Mouse (Mus musculus) CH12.LX (cell line): ENCODE data around the gene Myh3. TPM values are rescaled to one million over a fixed set of nuclear protein-coding genes. Genes with fewer than 3 reads are reported as not detected.

ENCODE experiments used
- DNase-seq: peaks from one replicate; pipeline ENCODE4 v3.0.0-alpha.2; 2013; ENCODE audit errors: extremely low read depth
- H3K27ac ChIP-seq: 2 replicates; pipeline ENCODE4 v1.5.1; 2012; ENCODE audit warnings: low read depth, mild to moderate bottlenecking, control low read depth, moderate library complexity; ENCODE audit not compliant: insufficient read depth
- H3K27me3 ChIP-seq: replicated peaks from 2 replicates; pipeline ENCODE3; 2012; ENCODE audit warnings: inconsistent platforms
- H3K36me3 ChIP-seq, 2 experiments: replicated peaks in 1 of 2; 2 replicates each; pipeline versions ENCODE3 to v1.6.1; 2012; ENCODE audit warnings: inconsistent platforms in 1 of 2, low read length in 1 of 2, mild to moderate bottlenecking in 1 of 2, mixed read lengths in 1 of 2, moderate library complexity in 1 of 2; ENCODE audit not compliant: control insufficient read depth in 1 of 2, insufficient read depth in 1 of 2
- H3K4me1 ChIP-seq, 2 experiments: 2 replicates each; pipeline ENCODE4 v1.6.1; 2012; ENCODE audit warnings: inconsistent platforms in 1 of 2, moderate library complexity in 1 of 2; ENCODE audit not compliant: insufficient read depth in 2 of 2, control insufficient read depth in 1 of 2
- H3K4me2 ChIP-seq: 2 replicates; pipeline ENCODE4 v1.6.1; 2012; ENCODE audit warnings: low read depth, mild to moderate bottlenecking, control low read depth; ENCODE audit not compliant: poor library complexity, insufficient read depth, severe bottlenecking
- H3K4me3 ChIP-seq, 3 experiments: fragments of 150-350 bp in 1 of 3; sonication (generic) in 1 of 3; replicated peaks in 1 of 3; 2 replicates each; pipeline versions ENCODE3 to v1.5.1; 2011 to 2012; ENCODE audit warnings: low read depth in 2 of 3, low read length in 2 of 3, mild to moderate bottlenecking in 2 of 3, moderate library complexity in 2 of 3, control low read depth in 1 of 3, improper control_type of control experiment in 1 of 3, inconsistent platforms in 1 of 3, mixed read lengths in 1 of 3; ENCODE audit not compliant: poor library complexity in 1 of 3
- H3K79me2 ChIP-seq: replicated peaks from 2 replicates; pipeline ENCODE4 v1.6.1; 2012; ENCODE audit warnings: mild to moderate bottlenecking, moderate library complexity; ENCODE audit not compliant: control insufficient read depth, poor library complexity, insufficient read depth, severe bottlenecking; ENCODE audit errors: extremely low read depth
- H3K9ac ChIP-seq: 2 replicates; pipeline ENCODE4 v1.6.1; 2012; ENCODE audit warnings: low read depth, mild to moderate bottlenecking, control low read depth, moderate library complexity; ENCODE audit not compliant: insufficient read depth
- H3K9me3 ChIP-seq: replicated peaks from 2 replicates; pipeline ENCODE3; 2012; ENCODE audit warnings: low read length, inconsistent platforms, mixed read lengths
- BHLHE40 ChIP-seq: IDR thresholded peaks from 2 replicates; pipeline ENCODE4 v1.6.1; 2011; ENCODE audit warnings: mild to moderate bottlenecking, low read depth, low read length, improper control_type of control experiment
- CHD1 ChIP-seq: IDR thresholded peaks from 2 replicates; pipeline ENCODE4 v1.6.1; 2012; ENCODE audit warnings: low read depth, low read length, improper control_type of control experiment, inconsistent platforms
- ELF1 ChIP-seq: IDR thresholded peaks from 2 replicates; pipeline ENCODE4 v1.6.1; 2014; ENCODE audit warnings: low read depth, mild to moderate bottlenecking, inconsistent platforms, low read length, improper control_type of control experiment
- ETS1 ChIP-seq: conservative IDR thresholded peaks from 2 replicates; pipeline ENCODE4 v1.6.1; 2012; ENCODE audit warnings: low read depth, mild to moderate bottlenecking, inconsistent platforms, low read length, improper control_type of control experiment, moderate library complexity
- GABPA ChIP-seq: IDR thresholded peaks from 2 replicates; pipeline ENCODE4 v1.6.1; 2012; ENCODE audit warnings: low read depth, low read length, improper control_type of control experiment, inconsistent platforms; ENCODE audit not compliant: insufficient replicate concordance
- IRF4 ChIP-seq: IDR thresholded peaks from 2 replicates; pipeline ENCODE4 v1.6.1; 2014; ENCODE audit warnings: low read depth, mild to moderate bottlenecking, inconsistent platforms, low read length, improper control_type of control experiment
- JUND ChIP-seq: conservative IDR thresholded peaks from 2 replicates; pipeline ENCODE4 v1.6.1; 2011; ENCODE audit warnings: low read depth, low read length, improper control_type of control experiment
- MEF2A ChIP-seq: IDR thresholded peaks from 2 replicates; pipeline ENCODE4 v1.6.1; 2014; ENCODE audit warnings: low read depth, mild to moderate bottlenecking, inconsistent platforms, low read length, improper control_type of control experiment, borderline replicate concordance
- MYC ChIP-seq: IDR thresholded peaks from 2 replicates; pipeline ENCODE4 v1.6.1; 2011; ENCODE audit warnings: low read depth, mild to moderate bottlenecking, improper control_type of control experiment, low read length
- NRF1 ChIP-seq: IDR thresholded peaks from 2 replicates; pipeline ENCODE4 v1.6.1; 2014; ENCODE audit warnings: low read depth, mild to moderate bottlenecking, inconsistent platforms, low read length, improper control_type of control experiment, moderate library complexity
- PAX5 ChIP-seq: IDR thresholded peaks from 2 replicates; pipeline ENCODE4 v1.6.1; 2012; ENCODE audit warnings: low read length, inconsistent platforms, mixed read lengths
- POLR2A ChIP-seq: IDR thresholded peaks from 2 replicates; pipeline ENCODE4 v1.6.1; 2011; ENCODE audit warnings: low read depth, mild to moderate bottlenecking, improper control_type of control experiment, low read length
- POLR2AphosphoS2 ChIP-seq: IDR thresholded peaks from 2 replicates; pipeline ENCODE4 v1.6.1; 2011; ENCODE audit warnings: low read depth, low read length, improper control_type of control experiment
- SIN3A ChIP-seq: IDR thresholded peaks from 2 replicates; pipeline ENCODE4 v1.6.1; 2012; ENCODE audit warnings: low read length, improper control_type of control experiment, inconsistent platforms
- UBTF ChIP-seq: IDR thresholded peaks from 2 replicates; pipeline ENCODE4 v1.6.1; 2012; ENCODE audit warnings: low read depth, mild to moderate bottlenecking, inconsistent platforms, low read length, improper control_type of control experiment, moderate library complexity
- USF1 ChIP-seq: IDR thresholded peaks from 2 replicates; pipeline ENCODE4 v1.6.1; 2014; ENCODE audit warnings: low read depth, mild to moderate bottlenecking, inconsistent platforms, low read length, improper control_type of control experiment
- USF2 ChIP-seq: conservative IDR thresholded peaks from 2 replicates; pipeline ENCODE4 v1.6.1; 2011; ENCODE audit warnings: low read depth, low read length, improper control_type of control experiment
- ZC3H11A ChIP-seq: IDR thresholded peaks from 2 replicates; pipeline ENCODE4 v1.6.1; 2012; ENCODE audit warnings: low read depth, mild to moderate bottlenecking, inconsistent platforms, low read length, improper control_type of control experiment
- ZKSCAN1 ChIP-seq: IDR thresholded peaks from 2 replicates; pipeline ENCODE4 v1.6.1; 2012; ENCODE audit warnings: low read depth, inconsistent platforms, low read length, improper control_type of control experiment, borderline replicate concordance
- dilution Hi-C: fragments of 300-500 bp; cut with MboI; formaldehyde crosslinking; loops from 2 replicates; pipeline ENCODE4 v1.14.3; 2020; ENCODE audit warnings: low sequenced_read_pairs; ENCODE audit not compliant: extremely low pct_unique_long_range_greater_than_20kb, extremely low pct_ligation_motif_present
- in situ Hi-C: fragments of 300-500 bp; cut with MboI; formaldehyde crosslinking; loops from 3 replicates; pipeline ENCODE4 v1.14.3; 2019; ENCODE audit warnings: low sequenced_read_pairs, low pct_ligation_motif_present, low pct_unique_long_range_greater_than_20kb, mixed read lengths
- polyA plus RNA-seq: library from polyadenylated mRNA; unstranded; fragments of >175 nt; gene quantifications from 2 replicates; pipeline ENCODE4 v1.2.1, GENCODE M21; 2012; ENCODE audit warnings: low read depth; ENCODE audit not compliant: insufficient read length
- total RNA-seq, 2 experiments: library from RNA; depleted of rRNA; stranded (reverse); fragments of 300-350 nt in 1 of 2; fragments of >200 nt in 1 of 2; gene quantifications; 2 replicates each; pipeline ENCODE4 v1.2.3; 2012 to 2014

Gene Myh3
- total and polyA plus RNA-seq, 3 experiments: 0.12 to 0.64 (median 0.26) TPM

DNA sequence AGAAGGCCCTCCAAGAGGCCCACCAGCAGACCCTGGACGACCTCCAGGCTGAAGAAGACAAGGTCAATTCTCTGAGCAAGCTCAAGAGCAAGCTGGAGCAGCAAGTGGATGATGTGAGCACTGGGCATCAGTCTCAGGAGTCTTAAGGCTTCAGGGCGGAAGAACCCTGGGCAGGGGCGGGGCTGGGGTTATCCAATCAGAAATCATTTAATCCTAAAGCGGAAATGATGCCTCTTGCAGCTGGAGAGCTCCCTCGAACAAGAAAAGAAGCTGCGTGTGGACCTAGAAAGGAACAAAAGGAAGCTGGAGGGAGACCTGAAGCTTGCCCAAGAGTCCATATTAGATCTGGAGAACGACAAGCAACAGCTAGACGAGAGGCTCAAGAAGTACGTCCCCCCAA lies 15.1 kb downstream of the Myh3 start:
- Histone ChIP-seq H3K9me3 (peaks cover 8% of the 10 kb centered on the region), H3K27me3 (peaks cover 74% of the 10 kb centered on the region), H3K4me3 (no peak overlapping the region), H3K4me2 (no peak overlapping the region), H3K4me1 (no peaks in the 10 kb centered on the region; a peak in 1 of 4 replicates), H3K79me2 (no peaks in the 10 kb centered on the region)
- in situ Hi-C loops (no loop called here), dilution Hi-C loops (no loop called here)
- TF ChIP-seq ETS1 (no peak), ELF1 (peak; percentile 38; the same call in 1 of the 2 replicates)
- TF ChIP-seq, all 38 proteins: peak for 1
- DNase-seq: no peak
- Histone ChIP-seq H3K9ac (no peak overlapping the region), H3K27ac (no peak overlapping the region), H3K36me3 (no peaks in the 10 kb centered on the region)

- dilution Hi-C loops: no loop called here
- no peaks in the 10 kb centered on the region for H3K79me2 ChIP-seq
- no peak overlapping the region for H3K4me3 ChIP-seq
- no peak overlapping the region for H3K4me2 ChIP-seq
- no peaks in the 10 kb centered on the region; a peak in 1 of 4 replicates for H3K4me1 ChIP-seq
- no peak overlapping the region for H3K27ac ChIP-seq
- TF ChIP-seq NRF1: no peak
- no peak for TF ChIP-seq MYC
- no peak for TF ChIP-seq JUND
- TF ChIP-seq IRF4: no peak
- TF ChIP-seq POLR2AphosphoS2: no peak
- TF ChIP-seq MEF2A: no peak
- TF ChIP-seq PAX5: no peak
- peaks cover 76% of the 10 kb centered on the region for H3K27me3 ChIP-seq
- no peaks in the 10 kb centered on the region for H3K36me3 ChIP-seq
- peaks cover 8% of the 10 kb centered on the region for H3K9me3 ChIP-seq
- H3K9ac ChIP-seq: no peak overlapping the region
- in situ Hi-C loops: no loop called here
- no peak for DNase-seq
These were observed 15.6 kb downstream of the Myh3 start for GRCm38 (mm10) chr11:67093652-67094051.

DNA sequence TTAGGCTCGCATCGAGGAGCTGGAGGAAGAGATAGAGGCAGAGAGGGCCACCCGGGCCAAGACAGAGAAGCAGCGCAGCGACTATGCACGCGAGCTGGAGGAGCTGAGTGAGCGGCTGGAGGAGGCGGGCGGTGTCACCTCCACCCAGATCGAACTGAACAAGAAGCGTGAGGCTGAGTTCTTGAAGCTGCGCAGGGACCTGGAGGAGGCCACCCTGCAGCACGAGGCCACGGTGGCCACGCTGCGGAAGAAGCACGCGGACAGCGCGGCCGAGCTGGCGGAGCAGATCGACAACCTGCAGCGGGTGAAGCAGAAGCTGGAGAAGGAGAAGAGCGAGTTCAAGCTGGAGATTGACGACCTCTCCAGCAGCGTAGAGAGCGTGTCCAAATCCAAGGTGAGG lies 16.4 kb downstream of the Myh3 start:
- DNase-seq: no peak
- no peak overlapping the region for H3K4me3 ChIP-seq
- no peak overlapping the region for H3K27ac ChIP-seq
- H3K79me2 ChIP-seq: no peaks in the 10 kb centered on the region
- H3K9ac ChIP-seq: no peak overlapping the region
- peaks cover 75% of the 10 kb centered on the region for H3K27me3 ChIP-seq
- H3K36me3 ChIP-seq: no peaks in the 10 kb centered on the region
- no peaks in the 10 kb centered on the region; a peak in 1 of 4 replicates for H3K4me1 ChIP-seq
- peaks cover 8% of the 10 kb centered on the region for H3K9me3 ChIP-seq
- in situ Hi-C loops (no loop called here), dilution Hi-C loops (no loop called here)
- TF ChIP-seq ZC3H11A (no peak), POLR2AphosphoS2 (no peak), BHLHE40 (no peak), USF1 (no peak), SIN3A (no peak), MYC (no peak), POLR2A (no peak), GABPA (no peak), IRF4 (no peak), PAX5 (no peak), USF2 (no peak), UBTF (no peak), CHD1 (no peak), ZKSCAN1 (no peak), JUND (no peak)
- no peak overlapping the region for H3K4me2 ChIP-seq
